Mouse (Mus musculus): Measurements from ENCODE around the gene Vps52. TPM values are rescaled to one million over a fixed set of nuclear protein-coding genes. Genes with fewer than 3 reads are reported as not detected.

Gene Vps52
- polyA plus RNA-seq, 1 experiment = 68.2 TPM

- no peak for TF ChIP-seq GATA1 (IDR thresholded peaks at IDR 0.05; ENCODE audit: low read length)
Observed at GRCm38 (mm10) chr17:33948905-33949537, 6.6 kb upstream of the Vps52 start.

- TF ChIP-seq GATA1 (IDR thresholded peaks at IDR 0.05; ENCODE audit: low read length) = no peak
Observed at GRCm38 (mm10) chr17:33950131-33950625, 5.4 kb upstream of the Vps52 start.

- TF ChIP-seq GATA1 (IDR thresholded peaks at IDR 0.05; ENCODE audit: low read length) = no peak
Observed at GRCm38 (mm10) chr17:33951021-33951946, 4.3 kb upstream of the Vps52 start, which contains the start of gene B3galt4. Gene B3galt4 (minus strand): TSS chr17:33951488.

GRCm38 (mm10) chr17:33952879-33953278, 2.7 kb upstream of the Vps52 start:
- TF ChIP-seq GATA1 (IDR thresholded peaks at IDR 0.05; ENCODE audit: low read length) = no peak

GRCm38 (mm10) chr17:33953310-33953709, 2.3 kb upstream of the Vps52 start:
- TF ChIP-seq GATA1 (IDR thresholded peaks at IDR 0.05; ENCODE audit: low read length) = no peak

GRCm38 (mm10) chr17:33953961-33954565, 1.5 kb upstream of the Vps52 start:
- no peak for TF ChIP-seq GATA1 (IDR thresholded peaks at IDR 0.05; ENCODE audit: low read length)

- TF ChIP-seq GATA1 (IDR thresholded peaks at IDR 0.05; ENCODE audit: low read length) = no peak
Observed at GRCm38 (mm10) chr17:33954646-33955554, 712 bp upstream of the Vps52 start.

- no peak for TF ChIP-seq GATA1 (IDR thresholded peaks at IDR 0.05; ENCODE audit: low read length)
Observed at GRCm38 (mm10) chr17:33956336-33956735, 724 bp downstream of the Vps52 start.

GRCm38 (mm10) chr17:33957493-33957892, 1.9 kb downstream of the Vps52 start:
- TF ChIP-seq GATA1 (IDR thresholded peaks at IDR 0.05; ENCODE audit: low read length) = no peak

GRCm38 (mm10) chr17:33958451-33958850, 2.8 kb downstream of the Vps52 start:
- no peak for TF ChIP-seq GATA1 (IDR thresholded peaks at IDR 0.05; ENCODE audit: low read length)

- TF ChIP-seq GATA1 (IDR thresholded peaks at IDR 0.05; ENCODE audit: low read length) = no peak
Observed at GRCm38 (mm10) chr17:33959135-33959534, 3.5 kb downstream of the Vps52 start.

- TF ChIP-seq GATA1 (IDR thresholded peaks at IDR 0.05; ENCODE audit: low read length) = no peak
Observed at GRCm38 (mm10) chr17:33959948-33960347, 4.3 kb downstream of the Vps52 start.

GRCm38 (mm10) chr17:33962876-33963275, 7.3 kb downstream of the Vps52 start:
- TF ChIP-seq GATA1 (IDR thresholded peaks at IDR 0.05; ENCODE audit: low read length) = no peak

GRCm38 (mm10) chr17:33965082-33965845, 9.7 kb downstream of the Vps52 start:
- no peak for TF ChIP-seq GATA1 (IDR thresholded peaks at IDR 0.05; ENCODE audit: low read length)

All from G1E-ER4 (cell line).